Mouse (Mus musculus) hindbrain, embryonic 15.5 days (tissue): ENCODE measurements around the gene Sat2. TPM values are rescaled to one million over a fixed set of nuclear protein-coding genes. Genes with fewer than 3 reads are reported as not detected.
A peak's percentile ranks its signal among the peaks of the same experiment; 100 is the strongest.
"Not testable (repeated sequence)": the region's sequence is repeated elsewhere in the genome, so short reads cannot be mapped to it uniquely, and the experiment has no call there.

ENCODE experiments used
- ATAC-seq: fragments of 200-750 bp; cut with Nextera tagmentation; 2 replicates; pipeline ENCODE4 v1.8.0; 2017; ENCODE audit warnings: low read depth, moderate number of reproducible peaks, moderate TSS enrichment; ENCODE audit not compliant: low FRiP score
- H3K27ac ChIP-seq: fragments of 300-500 bp; sonication (generic); replicated peaks from 2 replicates; pipeline ENCODE4 v1.5.1; 2015; ENCODE audit warnings: mild to moderate bottlenecking, inconsistent platforms
- H3K27me3 ChIP-seq: fragments of 300-500 bp; sonication (generic); 2 replicates; pipeline ENCODE4 v1.6.1; 2015; ENCODE audit warnings: control low read depth, inconsistent platforms
- H3K36me3 ChIP-seq: fragments of 300-500 bp; sonication (generic); 2 replicates; pipeline ENCODE4 v1.6.1; 2015; ENCODE audit warnings: control low read depth, inconsistent platforms
- H3K4me1 ChIP-seq: fragments of 300-500 bp; sonication (generic); replicated peaks from 2 replicates; pipeline ENCODE4 v1.6.1; 2015; ENCODE audit warnings: control low read depth, inconsistent platforms
- H3K4me2 ChIP-seq: fragments of 300-500 bp; sonication (generic); 2 replicates; pipeline ENCODE4 v1.6.1; 2015; ENCODE audit warnings: moderate library complexity, mild to moderate bottlenecking, inconsistent platforms
- H3K4me3 ChIP-seq: fragments of 300-500 bp; sonication (generic); 2 replicates; pipeline ENCODE4 v1.5.1; 2015; ENCODE audit warnings: mild to moderate bottlenecking, inconsistent platforms
- H3K9ac ChIP-seq: fragments of 300-500 bp; sonication (generic); 2 replicates; pipeline ENCODE4 v1.6.1; 2015; ENCODE audit warnings: inconsistent platforms
- H3K9me3 ChIP-seq: fragments of 300-500 bp; sonication (generic); 2 replicates; pipeline ENCODE4 v1.6.1; 2016; ENCODE audit warnings: control low read depth, inconsistent platforms
- WGBS: fragments of 180-500 bp; shearing (Covaris S2); methylation state at CpG from one replicate; pipeline ENCODE4 v1.1.7; 2015; 5-methylcytosine and 5-hydroxymethylcytosine counted together
- polyA plus RNA-seq: library from polyadenylated mRNA; unstranded; fragments of >200 nt; fragmentation: Nextera tagmentation; extraction: Ambion mirVana; gene quantifications from 2 replicates; pipeline ENCODE4 v1.2.1, GENCODE M21; 2015

The Sat2 gene
- polyA plus RNA-seq, 1 experiment from 2014 or later = 23.9 TPM

GRCm38 (mm10) chr11:69604347-69604746, 17.5 kb upstream of the Sat2 start:
- 42% methylated on average over 3 of the region's 3 CpGs for WGBS
- Histone ChIP-seq H3K4me1 (peaks cover 52% of the 10 kb centered on the region), H3K36me3 (peaks cover 21% of the 10 kb centered on the region), H3K9me3 (no peaks in the 10 kb centered on the region), H3K4me3 (peak overlapping the region; percentile 65), H3K4me2 (peak overlapping the region; percentile 83), H3K27me3 (no peaks in the 10 kb centered on the region), H3K9ac (peak overlapping the region; percentile 74), H3K27ac (peak overlapping the region; percentile 67)
- no peak for ATAC-seq

GRCm38 (mm10) chr11:69604795-69605664, 16.8 kb upstream of the Sat2 start:
- peak; percentile 47 for ATAC-seq
- 0% methylated on average over 57 of the region's 73 CpGs for WGBS

GRCm38 (mm10) chr11:69605726-69606490, 15.9 kb upstream of the Sat2 start, which contains the start of gene Atp1b2:
Gene Atp1b2, minus strand, starts transcription at chr11:69605942.
- H3K9ac ChIP-seq = peak within 1 kb of the TSS; percentile 74
- no peaks in the 10 kb centered on the region for H3K27me3 ChIP-seq
- WGBS = 3% methylated on average over 32 of the region's 32 CpGs
- H3K36me3 ChIP-seq = peaks cover 9% of the 10 kb centered on the region
- H3K4me1 ChIP-seq = peaks cover 36% of the 10 kb centered on the region
- peak within 1 kb of the TSS; percentile 83 for H3K4me2 ChIP-seq
- no peaks in the 10 kb centered on the region for H3K9me3 ChIP-seq
- H3K4me3 ChIP-seq = peak within 1 kb of the TSS; percentile 65
- peak within 1 kb of the TSS; percentile 67 for H3K27ac ChIP-seq
- ATAC-seq = peak; percentile 93

More at GRCm38 (mm10) chr11:69604795-69605664, 16.8 kb upstream of the Sat2 start:
- Histone ChIP-seq H3K9me3 (no peaks in the 10 kb centered on the region), H3K4me2 (peak overlapping the region; percentile 83), H3K4me1 (peaks cover 45% of the 10 kb centered on the region), H3K4me3 (peak overlapping the region; percentile 65), H3K27ac (peak overlapping the region; percentile 67), H3K36me3 (peaks cover 16% of the 10 kb centered on the region), H3K9ac (peak overlapping the region; percentile 74), H3K27me3 (no peaks in the 10 kb centered on the region)

GRCm38 (mm10) chr11:69606491-69606795, 15.4 kb upstream of the Sat2 start:
- H3K4me2 ChIP-seq = peak overlapping the region; percentile 83
- no peaks in the 10 kb centered on the region for H3K9me3 ChIP-seq
- no peak for ATAC-seq
- 47% methylated on average over 2 of the region's 2 CpGs for WGBS
- H3K9ac ChIP-seq = no peak overlapping the region
- peaks cover 9% of the 10 kb centered on the region for H3K36me3 ChIP-seq
- peaks cover 35% of the 10 kb centered on the region for H3K4me1 ChIP-seq
- H3K27ac ChIP-seq = peak overlapping the region; percentile 42
- H3K27me3 ChIP-seq = no peaks in the 10 kb centered on the region
- peak overlapping the region; percentile 65 for H3K4me3 ChIP-seq

- Histone ChIP-seq H3K4me2 (no peak overlapping the region), H3K4me3 (no peak overlapping the region), H3K9ac (no peak overlapping the region), H3K36me3 (peaks cover 5% of the 10 kb centered on the region), H3K4me1 (peaks cover 32% of the 10 kb centered on the region), H3K27me3 (no peaks in the 10 kb centered on the region), H3K27ac (no peak overlapping the region), H3K9me3 (no peaks in the 10 kb centered on the region)
- WGBS = 86% methylated on average over 2 of the region's 2 CpGs
- no peak for ATAC-seq
Measured at GRCm38 (mm10) chr11:69606832-69607231, 15.0 kb upstream of the Sat2 start.

- WGBS = 86% methylated on average over 3 of the region's 3 CpGs
- no peak for ATAC-seq
- no peak overlapping the region for H3K4me2 ChIP-seq
Measured at GRCm38 (mm10) chr11:69608525-69608924, 13.3 kb upstream of the Sat2 start.

GRCm38 (mm10) chr11:69609416-69609815, 12.4 kb upstream of the Sat2 start:
- WGBS = 59% methylated on average over 7 of the region's 7 CpGs
- no peak for ATAC-seq

More at GRCm38 (mm10) chr11:69608525-69608924, 13.3 kb upstream of the Sat2 start:
- Histone ChIP-seq H3K4me1 (peaks cover 17% of the 10 kb centered on the region), H3K27ac (no peak overlapping the region), H3K9ac (no peak overlapping the region), H3K4me3 (no peak overlapping the region), H3K27me3 (no peaks in the 10 kb centered on the region), H3K9me3 (no peaks in the 10 kb centered on the region), H3K36me3 (no peaks in the 10 kb centered on the region)

GRCm38 (mm10) chr11:69610899-69611298, 10.9 kb upstream of the Sat2 start:
- Histone ChIP-seq H3K4me2 (no peak overlapping the region), H3K27me3 (no peaks in the 10 kb centered on the region), H3K36me3 (no peaks in the 10 kb centered on the region), H3K4me1 (0 out of 2 replicates have a peak, but pooled peaks cover 10% of the 10 kb centered on the region), H3K9ac (no peak overlapping the region), H3K27ac (no peak overlapping the region), H3K4me3 (no peak overlapping the region), H3K9me3 (no peaks in the 10 kb centered on the region)
- WGBS = 49% methylated on average over 4 of the region's 4 CpGs
- no peak for ATAC-seq

More at GRCm38 (mm10) chr11:69609416-69609815, 12.4 kb upstream of the Sat2 start:
- Histone ChIP-seq H3K9ac (no peak overlapping the region), H3K27ac (no peak overlapping the region), H3K4me3 (no peak overlapping the region), H3K4me2 (no peak overlapping the region), H3K4me1 (peaks cover 11% of the 10 kb centered on the region), H3K36me3 (no peaks in the 10 kb centered on the region), H3K9me3 (no peaks in the 10 kb centered on the region), H3K27me3 (no peaks in the 10 kb centered on the region)

GRCm38 (mm10) chr11:69613553-69614256, 8.1 kb upstream of the Sat2 start:
- Histone ChIP-seq H3K27ac (no peak overlapping the region; the same call in 1 of the 2 replicates), H3K4me1 (0 out of 2 replicates have a peak, but pooled peaks cover 5% of the 10 kb centered on the region), H3K27me3 (no peaks in the 10 kb centered on the region), H3K4me3 (no peak overlapping the region), H3K9me3 (no peaks in the 10 kb centered on the region), H3K36me3 (no peaks in the 10 kb centered on the region), H3K9ac (no peak overlapping the region), H3K4me2 (peak overlapping the region; percentile 18; the same call in 1 of the 2 replicates)
- peak; percentile 61; the same call in 1 of the 2 replicates for ATAC-seq
- 10% methylated on average over 19 of the region's 19 CpGs for WGBS

- not testable (repeated sequence) for H3K9me3 ChIP-seq, H3K27ac ChIP-seq, H3K36me3 ChIP-seq, H3K4me1 ChIP-seq, H3K27me3 ChIP-seq, H3K4me3 ChIP-seq, ATAC-seq, H3K4me2 ChIP-seq, H3K9ac ChIP-seq
- 47% methylated on average over 11 of the region's 11 CpGs for WGBS
Measured at GRCm38 (mm10) chr11:69614257-69614588, 7.6 kb upstream of the Sat2 start.

- no peak for ATAC-seq
- H3K4me3 ChIP-seq = no peak overlapping the region
- no peak overlapping the region for H3K27ac ChIP-seq
- H3K4me1 ChIP-seq = peaks cover 10% of the 10 kb centered on the region
- H3K27me3 ChIP-seq = no peaks in the 10 kb centered on the region
- no peak overlapping the region for H3K9ac ChIP-seq
- 48% methylated on average over 10 of the region's 10 CpGs for WGBS
- H3K9me3 ChIP-seq = no peaks in the 10 kb centered on the region
- H3K4me2 ChIP-seq = no peak overlapping the region
- H3K36me3 ChIP-seq = no peaks in the 10 kb centered on the region
Measured at GRCm38 (mm10) chr11:69616781-69617180, 5.0 kb upstream of the Sat2 start.
